In genomic region chr17:50189381-50190012, GRCm38 (mm10) we compare ENCODE assay signal across 8 mouse cellular contexts. TPM values are rescaled to one million over a fixed set of nuclear protein-coding genes. Genes with fewer than 3 reads are reported as not detected.
DNase-seq lines count a peak whose midpoint lies in the region; ATAC-seq lines count a peak whose summit lies in the region.

No protein-coding gene starts in this region.

- H3K27ac ChIP-seq in hindbrain, embryonic 15.5 days (replicated peaks), result peak overlapping the region; percentile 37; the same call in 1 of the 2 replicates
- no peak overlapping the region for H3K27ac ChIP-seq in limb, embryonic 15.5 days
- H3K27ac ChIP-seq in midbrain, embryonic 13.5 days, result no peak overlapping the region

- H3K9me3 ChIP-seq in hindbrain, embryonic 15.5 days, result no peaks in the 10 kb centered on the region
- H3K9me3 ChIP-seq in limb, embryonic 15.5 days, result no peaks in the 10 kb centered on the region
- no peaks in the 10 kb centered on the region for H3K9me3 ChIP-seq in midbrain, embryonic 13.5 days

- peak overlapping the region; percentile 75 for H3K4me3 ChIP-seq in hindbrain, embryonic 15.5 days
- H3K4me3 ChIP-seq in limb, embryonic 15.5 days, result peak overlapping the region; percentile 70
- peak overlapping the region; percentile 64 for H3K4me3 ChIP-seq in midbrain, embryonic 13.5 days (replicated peaks)

- H3K27me3 ChIP-seq in hindbrain, embryonic 15.5 days, result peaks cover 9% of the 10 kb centered on the region; the same call in 1 of the 2 replicates
- peaks cover 25% of the 10 kb centered on the region for H3K27me3 ChIP-seq in limb, embryonic 15.5 days
- peaks cover 47% of the 10 kb centered on the region for H3K27me3 ChIP-seq in midbrain, embryonic 13.5 days

- peak overlapping the region; percentile 99 for H3K4me2 ChIP-seq in hindbrain, embryonic 15.5 days
- peak overlapping the region; percentile 96 for H3K4me2 ChIP-seq in limb, embryonic 15.5 days
- peak overlapping the region; percentile 100 for H3K4me2 ChIP-seq in midbrain, embryonic 13.5 days (replicated peaks)

- DNase-seq in cerebellum, postnatal 14 days, result peak; percentile 69 to 78
- no peak for DNase-seq in cerebellum, adult 11 months
- peak; percentile 27 for DNase-seq in c-Kit-positive CD71-positive TER-119-positive erythroid progenitor cells, embryonic 14.5 days (ENCODE audit: low spot score)
- peak; percentile 77 for DNase-seq in gastrocnemius, postnatal 10 days
- DNase-seq in spleen, postnatal 14 days (ENCODE audit: low spot score in 2 of 2), result peak; percentile 53 to 76

- H3K36me3 ChIP-seq in hindbrain, embryonic 15.5 days, result no peaks in the 10 kb centered on the region
- no peaks in the 10 kb centered on the region for H3K36me3 ChIP-seq in limb, embryonic 15.5 days
- no peaks in the 10 kb centered on the region for H3K36me3 ChIP-seq in midbrain, embryonic 13.5 days

- H3K4me1 ChIP-seq in hindbrain, embryonic 15.5 days (replicated peaks), result peaks cover 42% of the 10 kb centered on the region
- peaks cover 19% of the 10 kb centered on the region for H3K4me1 ChIP-seq in limb, embryonic 15.5 days
- H3K4me1 ChIP-seq in midbrain, embryonic 13.5 days (replicated peaks), result peaks cover 44% of the 10 kb centered on the region

- H3K9ac ChIP-seq in hindbrain, embryonic 15.5 days, result peak overlapping the region; percentile 62
- H3K9ac ChIP-seq in limb, embryonic 15.5 days, result peak overlapping the region; percentile 61
- peak overlapping the region; percentile 68 for H3K9ac ChIP-seq in midbrain, embryonic 13.5 days (replicated peaks)

- peak; percentile 33 for ATAC-seq in hindbrain, embryonic 15.5 days (ENCODE audit: low FRiP score, low read depth)
- ATAC-seq in limb, embryonic 15.5 days (ENCODE audit: insufficient number of reproducible peaks, low FRiP score, low TSS enrichment, low read depth), result no peak
- ATAC-seq in midbrain, embryonic 13.5 days, result peak; percentile 55

- 1% methylated on average over 22 of the region's 24 CpGs for WGBS in hindbrain, embryonic 15.5 days
- WGBS in limb, embryonic 15.5 days, result 1% methylated on average over 24 of the region's 24 CpGs
- WGBS in midbrain, embryonic 13.5 days, result 1% methylated on average over 24 of the region's 24 CpGs

RNA-seq across cellular contexts. Expression of gene Rftn1, which starts 1.0 kb away (rescaled TPM):
- total RNA-seq in gastrocnemius, postnatal 10 days (2021), result 10 to 100 TPM; 57.9 to 62.0 TPM
- polyA plus RNA-seq in hindbrain, embryonic 15.5 days (2015; fragmentation: Nextera tagmentation; extraction: Ambion mirVana), result 19.7 and 21.2 TPM in 2 replicates
- 17.4 and 18.0 TPM in 2 replicates for polyA plus RNA-seq in limb, embryonic 15.5 days (2015; fragmentation: Nextera tagmentation; extraction: Ambion mirVana)
- 10.9 and 12.2 TPM in 2 replicates for polyA plus RNA-seq in midbrain, embryonic 13.5 days (2015; fragmentation: Nextera tagmentation; extraction: Ambion mirVana)
